Mouse (Mus musculus) heart, embryonic 12.5 days (tissue): ENCODE measurements around the gene Prickle2. TPM values are rescaled to one million over a fixed set of nuclear protein-coding genes. Genes with fewer than 3 reads are reported as not detected.

Source experiments
- ATAC-seq: fragments of 200-750 bp; cut with Nextera tagmentation; 2 replicates; pipeline ENCODE4 v1.8.0; 2017; ENCODE audit warnings: moderate TSS enrichment, moderate library complexity; ENCODE audit not compliant: insufficient number of reproducible peaks, low FRiP score
- H3K27ac ChIP-seq: fragments of 300-500 bp; sonication (generic); 2 replicates; pipeline ENCODE4 v1.5.1; 2016; ENCODE audit warnings: mild to moderate bottlenecking, moderate library complexity; ENCODE audit not compliant: poor library complexity, severe bottlenecking
- H3K27me3 ChIP-seq: fragments of 300-500 bp; sonication (generic); replicated peaks from 2 replicates; pipeline ENCODE4 v1.6.1; 2016; ENCODE audit warnings: mild to moderate bottlenecking, moderate library complexity
- H3K36me3 ChIP-seq: fragments of 300-500 bp; sonication (generic); 2 replicates; pipeline ENCODE4 v1.6.1; 2016; ENCODE audit warnings: mild to moderate bottlenecking, moderate library complexity
- H3K4me1 ChIP-seq: fragments of 300-500 bp; sonication (generic); replicated peaks from 2 replicates; pipeline ENCODE4 v1.6.1; 2016; ENCODE audit warnings: mild to moderate bottlenecking
- H3K4me2 ChIP-seq: fragments of 300-500 bp; sonication (generic); 2 replicates; pipeline ENCODE4 v1.6.1; 2016; ENCODE audit warnings: mild to moderate bottlenecking, moderate library complexity
- H3K4me3 ChIP-seq: fragments of 300-500 bp; sonication (generic); 2 replicates; pipeline ENCODE4 v1.5.1; 2016; ENCODE audit warnings: mild to moderate bottlenecking
- H3K9ac ChIP-seq: fragments of 300-500 bp; sonication (generic); 2 replicates; pipeline ENCODE4 v1.6.1; 2016; ENCODE audit warnings: mild to moderate bottlenecking, moderate library complexity
- H3K9me3 ChIP-seq: fragments of 300-500 bp; sonication (generic); replicated peaks from 2 replicates; pipeline ENCODE4 v1.6.1; 2016; ENCODE audit warnings: mild to moderate bottlenecking, moderate library complexity
- WGBS: fragments of 180-500 bp; shearing (Covaris S2); methylation state at CpG from one replicate; pipeline ENCODE4 v1.1.7; 2016; 5-methylcytosine and 5-hydroxymethylcytosine counted together
- polyA plus RNA-seq: library from polyadenylated mRNA; unstranded; fragments of >200 nt; fragmentation: Nextera tagmentation; extraction: Ambion mirVana; gene quantifications from 2 replicates; pipeline ENCODE4 v1.2.1, GENCODE M21; 2016

Prickle2 gene
- polyA plus RNA-seq, 1 experiment from 2014 or later: 7.9 TPM

- H3K27me3 ChIP-seq: no peaks in the 10 kb centered on the region
- H3K4me2 ChIP-seq: no peak overlapping the region
- H3K27ac ChIP-seq: no peak overlapping the region
- H3K9me3 ChIP-seq: no peaks in the 10 kb centered on the region
- no peak overlapping the region for H3K4me3 ChIP-seq
- no peaks in the 10 kb centered on the region for H3K4me1 ChIP-seq
- no peak for ATAC-seq
- no peaks in the 10 kb centered on the region for H3K36me3 ChIP-seq
- WGBS: 80% methylated on average over 4 of the region's 4 CpGs
- no peak overlapping the region for H3K9ac ChIP-seq
Measured at GRCm38 (mm10) chr6:92714748-92715147, 8.8 kb upstream of the Prickle2 start.

GRCm38 (mm10) chr6:92708137-92708536 lies 2.2 kb upstream of the Prickle2 start:
- Histone ChIP-seq H3K9ac (no peak overlapping the region), H3K9me3 (no peaks in the 10 kb centered on the region), H3K4me3 (no peak overlapping the region), H3K4me1 (peaks cover 10% of the 10 kb centered on the region), H3K4me2 (no peak overlapping the region), H3K27ac (no peak overlapping the region), H3K36me3 (no peaks in the 10 kb centered on the region), H3K27me3 (0 out of 2 replicates have a peak, but pooled peaks cover 2% of the 10 kb centered on the region)
- WGBS: 55% methylated on average over 4 of the region's 4 CpGs
- no peak for ATAC-seq

GRCm38 (mm10) chr6:92705353-92706144 lies 406 bp downstream of the Prickle2 start:
- Histone ChIP-seq H3K4me2 (peak overlapping the region; percentile 99), H3K9me3 (no peaks in the 10 kb centered on the region), H3K9ac (peak overlapping the region; percentile 75), H3K4me3 (peak overlapping the region; percentile 78), H3K27me3 (0 out of 2 replicates have a peak, but pooled peaks cover 2% of the 10 kb centered on the region), H3K27ac (no peak overlapping the region), H3K36me3 (no peaks in the 10 kb centered on the region), H3K4me1 (peaks cover 10% of the 10 kb centered on the region)
- ATAC-seq: peak; percentile 39; the same call in 1 of the 2 replicates
- WGBS: 4% methylated on average over 35 of the region's 39 CpGs

GRCm38 (mm10) chr6:92704810-92705209 lies 1.1 kb downstream of the Prickle2 start:
- peaks cover 10% of the 10 kb centered on the region for H3K4me1 ChIP-seq
- no peak for ATAC-seq
- H3K9ac ChIP-seq: no peak overlapping the region
- H3K9me3 ChIP-seq: no peaks in the 10 kb centered on the region
- no peaks in the 10 kb centered on the region for H3K36me3 ChIP-seq
- WGBS: 33% methylated on average over 9 of the region's 9 CpGs
- H3K27me3 ChIP-seq: 0 out of 2 replicates have a peak, but pooled peaks cover 2% of the 10 kb centered on the region
- H3K4me3 ChIP-seq: peak overlapping the region; percentile 78
- no peak overlapping the region for H3K27ac ChIP-seq
- peak overlapping the region; percentile 99 for H3K4me2 ChIP-seq

- Histone ChIP-seq H3K4me3 (no peak overlapping the region), H3K27ac (no peak overlapping the region), H3K27me3 (0 out of 2 replicates have a peak, but pooled peaks cover 2% of the 10 kb centered on the region), H3K9me3 (no peaks in the 10 kb centered on the region), H3K4me1 (no peaks in the 10 kb centered on the region), H3K9ac (no peak overlapping the region), H3K36me3 (no peaks in the 10 kb centered on the region), H3K4me2 (no peak overlapping the region)
- WGBS: 31% methylated on average over 3 of the region's 3 CpGs
- no peak for ATAC-seq
Measured at GRCm38 (mm10) chr6:92699491-92700209, 6.3 kb downstream of the Prickle2 start.

GRCm38 (mm10) chr6:92697807-92698206 lies 8.1 kb downstream of the Prickle2 start:
- Histone ChIP-seq H3K27me3 (no peaks in the 10 kb centered on the region), H3K4me2 (no peak overlapping the region), H3K9me3 (no peaks in the 10 kb centered on the region), H3K4me1 (no peaks in the 10 kb centered on the region), H3K27ac (no peak overlapping the region), H3K9ac (no peak overlapping the region), H3K4me3 (no peak overlapping the region), H3K36me3 (no peaks in the 10 kb centered on the region)
- no peak for ATAC-seq
- 81% methylated on average over 5 of the region's 5 CpGs for WGBS

GRCm38 (mm10) chr6:92687317-92687716 lies 18.6 kb downstream of the Prickle2 start:
- 80% methylated on average over 5 of the region's 5 CpGs for WGBS
- Histone ChIP-seq H3K27me3 (no peaks in the 10 kb centered on the region), H3K4me3 (no peak overlapping the region), H3K9ac (no peak overlapping the region), H3K9me3 (no peaks in the 10 kb centered on the region), H3K4me2 (no peak overlapping the region), H3K27ac (no peak overlapping the region), H3K36me3 (no peaks in the 10 kb centered on the region), H3K4me1 (no peaks in the 10 kb centered on the region)
- ATAC-seq: no peak

- WGBS: 41% methylated on average over 8 of the region's 8 CpGs
- Histone ChIP-seq H3K9me3 (no peaks in the 10 kb centered on the region), H3K4me1 (0 out of 2 replicates have a peak, but pooled peaks cover 4% of the 10 kb centered on the region), H3K27me3 (no peaks in the 10 kb centered on the region), H3K4me3 (no peak overlapping the region), H3K4me2 (no peak overlapping the region), H3K9ac (no peak overlapping the region), H3K36me3 (no peaks in the 10 kb centered on the region), H3K27ac (no peak overlapping the region)
- ATAC-seq: no peak
Measured at GRCm38 (mm10) chr6:92674394-92674925, 31.5 kb downstream of the Prickle2 start.

- no peaks in the 10 kb centered on the region for H3K9me3 ChIP-seq
- 0 out of 2 replicates have a peak, but pooled peaks cover 4% of the 10 kb centered on the region for H3K4me1 ChIP-seq
- no peaks in the 10 kb centered on the region for H3K27me3 ChIP-seq
- H3K4me2 ChIP-seq: no peak overlapping the region
- 76% methylated on average over 5 of the region's 5 CpGs for WGBS
- no peak overlapping the region for H3K9ac ChIP-seq
- H3K4me3 ChIP-seq: no peak overlapping the region
- H3K36me3 ChIP-seq: no peaks in the 10 kb centered on the region
- ATAC-seq: no peak
- no peak overlapping the region for H3K27ac ChIP-seq
Measured at GRCm38 (mm10) chr6:92670518-92671147, 35.3 kb downstream of the Prickle2 start.

GRCm38 (mm10) chr6:92669623-92670022 lies 36.3 kb downstream of the Prickle2 start:
- Histone ChIP-seq H3K4me1 (peaks cover 11% of the 10 kb centered on the region), H3K36me3 (no peaks in the 10 kb centered on the region), H3K9ac (no peak overlapping the region), H3K9me3 (no peaks in the 10 kb centered on the region), H3K27me3 (no peaks in the 10 kb centered on the region), H3K4me2 (no peak overlapping the region), H3K27ac (no peak overlapping the region), H3K4me3 (no peak overlapping the region)
- ATAC-seq: no peak
- WGBS: 82% methylated on average over 3 of the region's 3 CpGs

GRCm38 (mm10) chr6:92667544-92667943 lies 38.4 kb downstream of the Prickle2 start:
- 75% methylated on average over 3 of the region's 3 CpGs for WGBS
- Histone ChIP-seq H3K4me1 (peaks cover 11% of the 10 kb centered on the region), H3K4me3 (no peak overlapping the region), H3K36me3 (no peaks in the 10 kb centered on the region), H3K27ac (no peak overlapping the region), H3K4me2 (no peak overlapping the region), H3K9me3 (no peaks in the 10 kb centered on the region), H3K27me3 (no peaks in the 10 kb centered on the region), H3K9ac (no peak overlapping the region)
- ATAC-seq: no peak
